Mouse (Mus musculus) small intestine, adult 2 months (tissue): ENCODE results near the gene Exosc7. TPM values are rescaled to one million over a fixed set of nuclear protein-coding genes. Genes with fewer than 3 reads are reported as not detected.

ENCODE experiments used
- H3K27ac ChIP-seq: fragments of 200-500 bp; 2 replicates; pipeline ENCODE4 v1.5.1; 2012; ENCODE audit warnings: low read depth, low read length, control low read depth, inconsistent platforms; ENCODE audit not compliant: insufficient read depth
- H3K27me3 ChIP-seq: fragments of 200-500 bp; 2 replicates; pipeline ENCODE4 v1.6.1; 2012; ENCODE audit warnings: mild to moderate bottlenecking, moderate library complexity, low read length, inconsistent platforms; ENCODE audit not compliant: control insufficient read depth, insufficient read depth
- H3K36me3 ChIP-seq: fragments of 200-500 bp; 2 replicates; pipeline ENCODE4 v1.6.1; 2012; ENCODE audit warnings: mild to moderate bottlenecking, low read length, control low read depth, inconsistent platforms; ENCODE audit not compliant: control insufficient read depth, insufficient read depth
- H3K4me1 ChIP-seq: fragments of 200-500 bp; 2 replicates; pipeline ENCODE4 v1.6.1; 2012; ENCODE audit warnings: low read length, inconsistent platforms, mixed read lengths; ENCODE audit not compliant: control insufficient read depth, insufficient read depth, insufficient read length
- H3K4me3 ChIP-seq: fragments of 200-500 bp; 2 replicates; pipeline ENCODE4 v1.5.1; 2012; ENCODE audit warnings: low read depth, mild to moderate bottlenecking, control low read depth, inconsistent platforms, low read length, moderate library complexity
- CTCF ChIP-seq: fragments of 200-500 bp; IDR thresholded peaks from 2 replicates; pipeline ENCODE4 v1.5.1; 2012; ENCODE audit warnings: low read depth, mild to moderate bottlenecking, control low read depth, inconsistent platforms, low read length, moderate library complexity, mixed read lengths; ENCODE audit not compliant: insufficient replicate concordance, insufficient read length; ENCODE audit errors: extremely low read depth
- POLR2A ChIP-seq: fragments of 200-500 bp; IDR thresholded peaks from 2 replicates; pipeline ENCODE4 v1.6.1; 2012; ENCODE audit warnings: low read depth, mild to moderate bottlenecking, control low read depth, inconsistent platforms, low read length, moderate library complexity
- WGBS: fragments of 180-500 bp; shearing (Covaris S2); methylation state at CpG from one replicate; pipeline ENCODE4 v1.1.7; 2018; 5-methylcytosine and 5-hydroxymethylcytosine counted together
- polyA plus RNA-seq: library from polyadenylated mRNA; depleted of rRNA; stranded (reverse); fragments of >200 nt; gene quantifications from 2 replicates; pipeline ENCODE4 v1.2.3, GENCODE M21; 2012

Exosc7 gene
- polyA plus RNA-seq, 1 experiment: 14.6 TPM

- Histone ChIP-seq H3K36me3 (no peaks in the 10 kb centered on the region), H3K4me1 (peaks cover 14% of the 10 kb centered on the region), H3K4me3 (no peak overlapping the region), H3K27ac (no peak overlapping the region), H3K27me3 (no peaks in the 10 kb centered on the region)
- no peak for TF ChIP-seq POLR2A
- no peak for TF ChIP-seq CTCF
- 59% methylated on average over 2 of the region's 2 CpGs for WGBS
Measured at GRCm38 (mm10) chr9:123153121-123153520, 40.1 kb downstream of the Exosc7 start.

GRCm38 (mm10) chr9:123156910-123157361 lies 43.9 kb downstream of the Exosc7 start:
- Histone ChIP-seq H3K27me3 (no peaks in the 10 kb centered on the region), H3K36me3 (no peaks in the 10 kb centered on the region), H3K27ac (no peak overlapping the region), H3K4me1 (peaks cover 10% of the 10 kb centered on the region), H3K4me3 (peak overlapping the region; percentile 31)
- 41% methylated on average over 30 of the region's 30 CpGs for WGBS
- TF ChIP-seq CTCF: no peak
- TF ChIP-seq POLR2A: 0 out of 2 replicates have a peak, but pooled peaks have one; percentile 18

DNA sequence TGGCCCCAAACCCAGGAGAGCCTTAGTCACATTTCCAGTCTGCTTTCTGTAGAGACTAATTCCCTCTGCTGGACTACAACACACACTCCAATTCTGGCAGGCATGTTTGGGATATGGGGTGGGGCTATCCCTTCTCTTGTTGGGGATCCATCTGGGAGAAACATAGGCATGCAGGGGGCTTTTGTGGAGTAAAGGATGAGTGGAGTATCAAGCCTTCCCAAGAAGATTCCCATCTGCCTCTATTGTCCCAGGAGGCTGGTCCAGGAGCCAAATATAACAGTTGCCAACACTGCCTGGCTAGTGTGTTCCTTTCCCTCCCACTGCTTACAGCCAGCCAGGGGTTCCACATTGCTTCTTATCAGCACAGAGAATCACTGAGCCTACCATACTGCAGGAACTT lies 44.7 kb downstream of the Exosc7 start:
- TF ChIP-seq POLR2A (no peak), CTCF (no peak)
- Histone ChIP-seq H3K27me3 (no peaks in the 10 kb centered on the region), H3K27ac (no peak overlapping the region), H3K4me3 (no peak overlapping the region), H3K4me1 (peaks cover 10% of the 10 kb centered on the region), H3K36me3 (no peaks in the 10 kb centered on the region)

- H3K27me3 ChIP-seq: no peaks in the 10 kb centered on the region
- no peak overlapping the region for H3K4me3 ChIP-seq
- H3K36me3 ChIP-seq: no peaks in the 10 kb centered on the region
- H3K4me1 ChIP-seq: peaks cover 6% of the 10 kb centered on the region
- H3K27ac ChIP-seq: no peak overlapping the region
- 47% methylated on average over 8 of the region's 8 CpGs for WGBS
- TF ChIP-seq POLR2A: no peak
- no peak for TF ChIP-seq CTCF
Measured at GRCm38 (mm10) chr9:123158125-123158836, 45.3 kb downstream of the Exosc7 start.

DNA sequence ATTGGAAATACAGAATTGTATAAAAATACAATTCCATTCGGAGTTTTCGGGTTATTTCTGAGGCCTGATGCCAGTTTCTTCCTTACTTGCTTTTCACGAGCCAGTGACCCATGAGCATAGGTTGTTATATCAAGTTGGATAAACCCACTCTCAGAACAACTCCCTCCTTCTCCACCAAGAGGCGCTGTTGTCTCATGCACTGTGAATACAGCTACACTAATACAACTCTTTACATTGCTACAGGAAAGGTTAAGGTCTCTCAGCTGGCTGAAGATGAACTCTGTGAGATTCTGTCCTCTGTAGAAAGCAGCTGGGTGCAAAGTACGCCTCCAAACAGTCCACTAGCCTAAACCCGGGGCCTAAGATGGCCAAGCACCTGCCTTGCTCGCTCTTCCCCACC lies 46.3 kb downstream of the Exosc7 start:
- no peak overlapping the region for H3K4me3 ChIP-seq
- H3K27ac ChIP-seq: no peak overlapping the region
- H3K36me3 ChIP-seq: no peaks in the 10 kb centered on the region
- WGBS: 49% methylated on average over 7 of the region's 7 CpGs
- H3K4me1 ChIP-seq: peaks cover 6% of the 10 kb centered on the region
- TF ChIP-seq POLR2A: no peak
- no peak for TF ChIP-seq CTCF
- H3K27me3 ChIP-seq: no peaks in the 10 kb centered on the region

DNA sequence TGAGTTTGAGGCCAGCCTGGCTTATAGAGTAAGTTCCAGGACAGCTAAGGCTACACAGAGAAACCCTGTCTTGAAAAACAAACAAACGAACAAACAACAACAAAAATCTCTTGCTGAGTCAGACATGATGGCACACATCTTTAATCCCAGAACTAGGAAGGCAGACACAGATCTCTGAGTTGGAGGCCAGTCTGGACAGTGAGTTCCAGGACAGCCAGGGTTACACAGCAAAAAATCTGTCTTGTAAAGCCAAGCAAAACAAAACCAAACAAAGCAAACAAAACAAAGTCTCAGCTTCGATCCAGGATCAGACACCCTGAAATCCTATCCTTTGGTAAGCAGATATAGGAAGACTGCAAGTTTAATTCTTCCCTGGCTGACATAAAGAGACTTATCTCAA lies 48.8 kb downstream of the Exosc7 start:
- WGBS: 54% methylated on average over 2 of the region's 2 CpGs
- Histone ChIP-seq H3K27me3 (no peaks in the 10 kb centered on the region), H3K36me3 (no peaks in the 10 kb centered on the region), H3K27ac (no peak overlapping the region), H3K4me3 (no peak overlapping the region), H3K4me1 (peaks cover 1% of the 10 kb centered on the region)
- TF ChIP-seq POLR2A (no peak), CTCF (no peak)

GRCm38 (mm10) chr9:123162985-123163694 lies 50.1 kb downstream of the Exosc7 start:
- Histone ChIP-seq H3K4me3 (no peak overlapping the region), H3K27me3 (no peaks in the 10 kb centered on the region), H3K4me1 (no peaks in the 10 kb centered on the region), H3K27ac (no peak overlapping the region), H3K36me3 (no peaks in the 10 kb centered on the region)
- 89% methylated on average over 4 of the region's 4 CpGs for WGBS
- TF ChIP-seq POLR2A: no peak
- TF ChIP-seq CTCF: no peak
